In genomic region chr1:135471742-135472141, GRCm38 (mm10) we compare ENCODE assay signal across 21 mouse cellular contexts. TPM values are rescaled to one million over a fixed set of nuclear protein-coding genes. Genes with fewer than 3 reads are reported as not detected.
DNase-seq lines count a peak whose midpoint lies in the region; ATAC-seq and TF ChIP-seq lines count a peak whose summit lies in the region.
"Had no signal": no experiment of that assay in that cellular context is flagged by ENCODE, and none has a peak within 500 bp of the region (broad histone marks: within the 10 kb centered on the region; RNA-seq: fewer than 3 reads in every experiment).

No protein-coding gene starts in this region.

- intact Hi-C loops in left cerebral cortex, adult 2 months (cut with DNase I) = no loop called here
- intact Hi-C loops in heart, postnatal 14 days (cut with DNase I) = no loop called here

- ATAC-seq in frontal cortex, adult (ENCODE audit: low TSS enrichment) = peak; percentile 24; the same call in 1 of the 2 replicates
- ATAC-seq: forebrain, embryonic 14.5 days; intestine, embryonic 16.5 days had no signal

- peaks cover 12% of the 10 kb centered on the region; the same call in 1 of the 2 replicates for H3K36me3 ChIP-seq in macrophage (ENCODE audit: inconsistent target)

- no peak for TF ChIP-seq CTCF in left cerebral cortex, adult 2 months (IDR thresholded peaks at IDR 0.05)

- WGBS in macrophage (ENCODE audit: missing documents) = 39% methylated on average over 5 of the region's 5 CpGs

- H3K4me3 ChIP-seq in macrophage (ENCODE audit: inconsistent target) = no peak overlapping the region
- H3K4me3 ChIP-seq in left cerebral cortex, adult 2 months = no peak overlapping the region
- H3K4me3 ChIP-seq: embryonic facial prominence, embryonic 10.5 days; erythroblast, embryonic 14.5 days; forebrain, embryonic 10.5 days; hindbrain, embryonic 15.5 days had no signal

- no peak for DNase-seq in frontal cortex, postnatal 10 days (ENCODE audit: low spot score in 2 of 2)
- peak; percentile 50 for DNase-seq in NIH3T3 (ENCODE audit: low read depth)
- no peak for DNase-seq in liver
- DNase-seq in left cerebral cortex, adult 2 months (ENCODE audit: extremely low spot score in 1 of 2, low spot score in 2 of 2) = no peak
- no peak for DNase-seq in heart, postnatal 14 days
- no peak for DNase-seq in heart, adult 9 months (ENCODE audit: low spot score in 2 of 2)
- DNase-seq: adrenal gland, postnatal 10 days; cerebellum, adult 18-20 months; cerebellum, postnatal 14 days; gastrocnemius, postnatal 10 days; heart, adult 18-20 months; heart, postnatal 36 days; kidney, adult 2 months had no signal

- no peaks in the 10 kb centered on the region for H3K79me2 ChIP-seq in macrophage (ENCODE audit: inconsistent target)

- peak overlapping the region; percentile 32 for H3K27ac ChIP-seq in macrophage
- H3K27ac ChIP-seq in left cerebral cortex, adult 2 months = no peak overlapping the region
- H3K27ac ChIP-seq: embryonic facial prominence, embryonic 10.5 days; forebrain, embryonic 10.5 days; hindbrain, embryonic 15.5 days had no signal

RNA-seq across cellular contexts. Expression of gene Ipo9, which starts 41.4 kb away (rescaled TPM):
- 100 to 1,000 TPM in 15 of 26 experiments, 10 to 100 TPM in 11; 46.5 to 197 (median 105) TPM for total RNA-seq in macrophage (2018; cell fraction: chromatin; rRNA removed)
- 10 to 100 TPM; 13.7 to 27.1 (median 21.6) TPM for total RNA-seq in macrophage (2018; cell fraction: cytosol; rRNA removed)
- total RNA-seq in macrophage (2018; cell fraction: nucleus; rRNA removed) = 100 to 1,000 TPM in 1 of 26 experiments, 10 to 100 TPM in 25; 27.3 to 129 (median 55.8) TPM
- polyA plus RNA-seq in macrophage (2018) = 19.0 to 33.5 TPM (median 20.9 TPM) in 3 replicates
- total RNA-seq in left cerebral cortex, adult 2 months (2021) = 100 to 1,000 TPM; 183 to 186 TPM
- total RNA-seq in heart, postnatal 14 days (2021) = 10 to 100 TPM; 43.5 to 47.6 TPM
